In the genomic region with DNA sequence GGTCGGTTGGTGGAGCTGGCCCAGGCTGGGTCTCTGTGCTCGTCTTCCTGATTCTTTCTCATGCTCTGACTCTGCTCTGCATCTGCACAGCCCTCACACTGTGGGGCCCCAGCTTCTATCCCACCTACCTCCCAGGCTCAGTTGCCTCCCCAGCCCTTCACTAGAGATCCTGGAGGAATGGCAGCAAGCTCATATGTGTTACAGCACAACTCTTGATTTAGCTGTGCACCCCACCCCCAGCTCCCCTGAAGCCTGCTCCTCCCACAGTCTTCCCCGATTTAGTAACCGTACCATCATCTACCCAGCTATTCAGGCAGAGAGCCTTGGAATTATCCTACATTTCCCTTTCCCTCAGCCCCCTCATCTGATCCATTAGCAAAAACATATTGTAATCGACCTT, we compare ENCODE assay signal across 22 mouse cellular contexts. TPM values are rescaled to one million over a fixed set of nuclear protein-coding genes. Genes with fewer than 3 reads are reported as not detected.
A peak's percentile ranks its signal among the peaks of the same experiment; 100 is the strongest.
DNase-seq lines count a peak whose midpoint lies in the region; ATAC-seq and TF ChIP-seq lines count a peak whose summit lies in the region.
"Had no signal": no experiment of that assay in that cellular context is flagged by ENCODE, and none has a peak within 500 bp of the region (broad histone marks: within the 10 kb centered on the region; RNA-seq: fewer than 3 reads in every experiment).

No protein-coding gene starts in this region.

- H3K27me3 ChIP-seq in heart, embryonic 12.5 days (replicated peaks) = peaks cover 3% of the 10 kb centered on the region; the same call in 1 of the 2 replicates
- H3K27me3 ChIP-seq: limb, embryonic 15.5 days; midbrain, embryonic 13.5 days; neural tube, embryonic 13.5 days had no signal

- peak overlapping the region; percentile 85 for H3K27ac ChIP-seq in layer of hippocampus, adult 2 months
- no peak overlapping the region for H3K27ac ChIP-seq in heart, embryonic 12.5 days (ENCODE audit: poor library complexity, severe bottlenecking)
- H3K27ac ChIP-seq: forebrain, embryonic 10.5 days; limb, embryonic 15.5 days; midbrain, embryonic 13.5 days; neural tube, embryonic 13.5 days had no signal

- peak; percentile 57 to 84 for DNase-seq in layer of hippocampus, adult 2 months (ENCODE audit: low spot score in 2 of 2)
- no peak for DNase-seq in layer of hippocampus, postnatal 10 days (ENCODE audit: low spot score in 2 of 2)
- peak; percentile 89 to 91 for DNase-seq in frontal cortex, adult 2 months (ENCODE audit: extremely low spot score in 1 of 2, low spot score in 1 of 2)
- DNase-seq in left cerebral cortex, postnatal 10 days (ENCODE audit: extremely low spot score in 1 of 2, low spot score in 2 of 2) = peak; percentile 52 to 64
- peak; percentile 67 for DNase-seq in right cerebral cortex, postnatal 14 days
- DNase-seq in adipocyte (ENCODE audit: low spot score) (no peak), MN1 (ENCODE audit: low spot score) (no peak)
- DNase-seq: adrenal gland, postnatal 36 days; cerebellum, adult 18-20 months; cerebellum, postnatal 25 days; gastrocnemius, postnatal 25 days; kidney, adult 2 months; kidney, postnatal 10 days; liver, postnatal 0 days; lung, postnatal 10 days; thymus, postnatal 25 days had no signal

- WGBS in heart, embryonic 12.5 days = 73% methylated on average over 5 of the region's 5 CpGs

- no peak overlapping the region for H3K4me3 ChIP-seq in layer of hippocampus, adult 2 months
- H3K4me3 ChIP-seq in heart, embryonic 12.5 days = no peak overlapping the region
- H3K4me3 ChIP-seq: forebrain, embryonic 10.5 days; limb, embryonic 15.5 days; midbrain, embryonic 13.5 days; neural tube, embryonic 13.5 days had no signal

- no peaks in the 10 kb centered on the region for H3K36me3 ChIP-seq in heart, embryonic 12.5 days
- H3K36me3 ChIP-seq: forebrain, embryonic 10.5 days; limb, embryonic 15.5 days; midbrain, embryonic 13.5 days; neural tube, embryonic 13.5 days had no signal

- ATAC-seq in heart, embryonic 12.5 days (ENCODE audit: insufficient number of reproducible peaks, low FRiP score) = no peak
- ATAC-seq: CD4-positive, CD25-positive, alpha-beta regulatory T cell, adult 4 months; liver, postnatal 0 days; midbrain, embryonic 13.5 days had no signal

- H3K9me3 ChIP-seq in heart, embryonic 12.5 days (replicated peaks) = no peaks in the 10 kb centered on the region
- H3K9me3 ChIP-seq: forebrain, embryonic 10.5 days; limb, embryonic 15.5 days; midbrain, embryonic 13.5 days; neural tube, embryonic 13.5 days had no signal

- intact Hi-C loops in left cerebral cortex, postnatal 10 days (cut with DNase I) = no loop called here

- H3K4me1 ChIP-seq in heart, embryonic 12.5 days (replicated peaks) = peaks cover 4% of the 10 kb centered on the region
- H3K4me1 ChIP-seq: limb, embryonic 15.5 days had no signal

- TF ChIP-seq CTCF in layer of hippocampus, adult 2 months (conservative IDR thresholded peaks at IDR 0.05) = no peak

- H3K4me2 ChIP-seq in heart, embryonic 12.5 days = no peak overlapping the region
- H3K4me2 ChIP-seq: limb, embryonic 15.5 days; midbrain, embryonic 13.5 days; neural tube, embryonic 13.5 days had no signal

- H3K9ac ChIP-seq in heart, embryonic 12.5 days = no peak overlapping the region
- H3K9ac ChIP-seq: limb, embryonic 15.5 days; liver, postnatal 0 days; midbrain, embryonic 13.5 days; neural tube, embryonic 13.5 days had no signal

RNA-seq across cellular contexts. Expression of a gene that starts 17.5 kb away (rescaled TPM):
- 1,000 to 10,000 TPM; 1,193 to 1,302 TPM for total RNA-seq in layer of hippocampus, adult 2 months (2021)
- total RNA-seq in layer of hippocampus, postnatal 10 days (2021) = 1,000 to 10,000 TPM; 1,193 to 1,271 TPM
- 1,285 and 1,395 TPM in 2 replicates for polyA plus RNA-seq in frontal cortex, adult 2 months (2012; rRNA removed)
- 1,000 to 10,000 TPM in 1 of 2 experiments, 100 to 1,000 TPM in 1; 996 to 1,031 TPM for total RNA-seq in left cerebral cortex, postnatal 10 days (2021)
- polyA plus RNA-seq in heart, embryonic 12.5 days (2016; fragmentation: Nextera tagmentation; extraction: Ambion mirVana) = 481 and 488 TPM in 2 replicates

Comparison
In these comparisons a context has a peak if more than half of its experiments do, and no peak if none do; other contexts are left out.
1. DNase-seq: peak in layer of hippocampus, adult 2 months (2 of 2), frontal cortex, adult 2 months (2 of 2), left cerebral cortex, postnatal 10 days (2 of 2) and right cerebral cortex, postnatal 14 days (single experiment); none in layer of hippocampus, postnatal 10 days (0 of 2), adipocyte (single experiment) and MN1 (single experiment).